8 mouse cellular contexts compared by ENCODE assay signal in genomic region chr4:46601844-46602423, GRCm38 (mm10). TPM values are rescaled to one million over a fixed set of nuclear protein-coding genes. Genes with fewer than 3 reads are reported as not detected.
A peak's percentile ranks its signal among the peaks of the same experiment; 100 is the strongest.
DNase-seq lines count a peak whose midpoint lies in the region; ATAC-seq and TF ChIP-seq lines count a peak whose summit lies in the region.

Gene Coro2a, minus strand, starts transcription at chr4:46602202.

- TF ChIP-seq POLR2A in embryonic fibroblast, embryonic 13.5 days (IDR thresholded peaks at IDR 0.05; ENCODE audit: low read depth, low read length): no peak
- no peak for TF ChIP-seq POLR2A in limb, embryonic 14.5 days (IDR thresholded peaks at IDR 0.05; ENCODE audit: borderline replicate concordance, extremely low read depth, insufficient read depth, insufficient read length)

- peak within 1 kb of the TSS; percentile 60 for H3K9ac ChIP-seq in kidney, embryonic 14.5 days (ENCODE audit: low read depth, low read length)
- peak within 1 kb of the TSS; percentile 49 for H3K9ac ChIP-seq in limb, embryonic 14.5 days (ENCODE audit: low read depth, low read length, severe bottlenecking)
- H3K9ac ChIP-seq in midbrain, embryonic 16.5 days (ENCODE audit: low read depth, low read length): peak within 1 kb of the TSS; percentile 90

- TF ChIP-seq CTCF in embryonic fibroblast, embryonic 13.5 days (IDR thresholded peaks at IDR 0.05; ENCODE audit: borderline replicate concordance, insufficient read depth, low read length): peak; percentile 83

- H3K9me3 ChIP-seq in kidney, embryonic 14.5 days (ENCODE audit: control insufficient read depth, low read length): no peaks in the 10 kb centered on the region
- no peaks in the 10 kb centered on the region for H3K9me3 ChIP-seq in limb, embryonic 14.5 days (ENCODE audit: control insufficient read depth, low read length)
- no peaks in the 10 kb centered on the region for H3K9me3 ChIP-seq in midbrain, embryonic 16.5 days (replicated peaks; ENCODE audit: control insufficient read depth, low read length, poor library complexity, severe bottlenecking)

- H3K4me3 ChIP-seq in embryonic fibroblast, embryonic 13.5 days (ENCODE audit: insufficient read depth, low read length): peak within 1 kb of the TSS; percentile 53
- H3K4me3 ChIP-seq in kidney, embryonic 14.5 days (ENCODE audit: low read length): peak within 1 kb of the TSS; percentile 57
- peak within 1 kb of the TSS; percentile 55 for H3K4me3 ChIP-seq in limb, embryonic 14.5 days (replicated peaks; ENCODE audit: low read length)
- peak within 1 kb of the TSS; percentile 83 for H3K4me3 ChIP-seq in midbrain, embryonic 16.5 days (ENCODE audit: low read depth, low read length)

- H3K27me3 ChIP-seq in kidney, embryonic 14.5 days (ENCODE audit: control insufficient read depth, insufficient read depth, low read length): peaks cover 22% of the 10 kb centered on the region
- H3K27me3 ChIP-seq in limb, embryonic 14.5 days (ENCODE audit: control insufficient read depth, insufficient read depth, low read length): peaks cover 21% of the 10 kb centered on the region
- peaks cover 4% of the 10 kb centered on the region; the same call in 1 of the 2 replicates for H3K27me3 ChIP-seq in midbrain, embryonic 16.5 days (ENCODE audit: control insufficient read depth, insufficient read depth, low read depth, low read length)

- peak; percentile 44 for DNase-seq in A20 (ENCODE audit: low read depth, low spot score)
- DNase-seq in brain, adult 2 months (ENCODE audit: low read depth, low spot score): peak; percentile 94
- peak; percentile 50 to 61 for DNase-seq in heart, adult 9 months (ENCODE audit: low spot score in 2 of 2)
- DNase-seq in limb, embryonic 14.5 days (ENCODE audit: low spot score): peak; percentile 76
- peak; percentile 82 to 90 for DNase-seq in spleen, postnatal 10 days (ENCODE audit: low spot score in 2 of 2)

- ATAC-seq in kidney, embryonic 14.5 days (ENCODE audit: low FRiP score, low TSS enrichment): peak; percentile 25; the same call in 1 of the 2 replicates
- ATAC-seq in limb, embryonic 14.5 days (ENCODE audit: low FRiP score, low read depth): peak; percentile 68; the same call in 1 of the 2 replicates
- ATAC-seq in midbrain, embryonic 16.5 days: peak; percentile 79

- H3K4me1 ChIP-seq in embryonic fibroblast, embryonic 13.5 days (ENCODE audit: control insufficient read depth, insufficient read depth, low read length): no peaks in the 10 kb centered on the region
- H3K4me1 ChIP-seq in kidney, embryonic 14.5 days (ENCODE audit: control insufficient read depth, insufficient read depth, low read length): no peaks in the 10 kb centered on the region
- no peaks in the 10 kb centered on the region; the same call in 1 of the 2 replicates for H3K4me1 ChIP-seq in limb, embryonic 14.5 days (ENCODE audit: control insufficient read depth, insufficient read depth, low read length)
- peaks cover 8% of the 10 kb centered on the region for H3K4me1 ChIP-seq in midbrain, embryonic 16.5 days (ENCODE audit: control insufficient read depth, insufficient read depth, low read length)

- under 1% methylated on average over 38 of the region's 66 CpGs for WGBS in kidney, embryonic 14.5 days
- WGBS in limb, embryonic 14.5 days: under 1% methylated on average over 26 of the region's 66 CpGs
- WGBS in midbrain, embryonic 16.5 days: under 1% methylated on average over 49 of the region's 66 CpGs

- H3K36me3 ChIP-seq in kidney, embryonic 14.5 days (ENCODE audit: control insufficient read depth, insufficient read depth, low read length): no peaks in the 10 kb centered on the region
- H3K36me3 ChIP-seq in limb, embryonic 14.5 days (ENCODE audit: control insufficient read depth, insufficient read depth, low read length): no peaks in the 10 kb centered on the region
- H3K36me3 ChIP-seq in midbrain, embryonic 16.5 days (ENCODE audit: control insufficient read depth, insufficient read depth, low read length): no peaks in the 10 kb centered on the region

- no peak within 1 kb of the TSS for H3K27ac ChIP-seq in embryonic fibroblast, embryonic 13.5 days (ENCODE audit: insufficient read depth, low read length)
- no peak within 1 kb of the TSS for H3K27ac ChIP-seq in kidney, embryonic 14.5 days (ENCODE audit: low read depth, low read length)
- no peak within 1 kb of the TSS for H3K27ac ChIP-seq in limb, embryonic 14.5 days (replicated peaks; ENCODE audit: low read depth, low read length)
- H3K27ac ChIP-seq in midbrain, embryonic 16.5 days (ENCODE audit: low read length): peak within 1 kb of the TSS; percentile 42; the same call in 1 of the 2 replicates

- H3K4me2 ChIP-seq in kidney, embryonic 14.5 days (replicated peaks; ENCODE audit: low read depth, low read length): peak within 1 kb of the TSS; percentile 98
- peak within 1 kb of the TSS; percentile 96 for H3K4me2 ChIP-seq in limb, embryonic 14.5 days (replicated peaks; ENCODE audit: low read depth, low read length, severe bottlenecking)
- H3K4me2 ChIP-seq in midbrain, embryonic 16.5 days (ENCODE audit: low read length): peak within 1 kb of the TSS; percentile 81

RNA-seq across cellular contexts. Expression of gene Coro2a, which starts in this region (rescaled TPM):
- 0.81 and 0.82 TPM in 2 replicates for polyA plus RNA-seq in embryonic fibroblast, embryonic 13.5 days (2011; ENCODE audit: insufficient read length, low read depth, missing spikeins)
- 3.2 and 6.8 TPM in 2 replicates for polyA plus RNA-seq in kidney, embryonic 14.5 days (2014; fragmentation: Nextera tagmentation; extraction: Ambion mirVana)
- polyA plus RNA-seq in limb, embryonic 14.5 days (2012; rRNA removed): 3.2 and 3.6 TPM in 2 replicates
- 2.2 and 2.4 TPM in 2 replicates for polyA plus RNA-seq in limb, embryonic 14.5 days (2014; fragmentation: Nextera tagmentation; extraction: Ambion mirVana)
- 7.4 and 8.2 TPM in 2 replicates for polyA plus RNA-seq in midbrain, embryonic 16.5 days (2015; fragmentation: Nextera tagmentation; extraction: Ambion mirVana)

Comparison
In these comparisons a context has a peak if more than half of its experiments do, and no peak if none do; other contexts are left out.
1. DNase-seq: peak in every context shown above with its lines; median percentile 94 in brain, adult 2 months; 86 in spleen, postnatal 10 days; 76 in limb, embryonic 14.5 days; 56 in heart, adult 9 months; 44 in A20.
2. ATAC-seq: peak in every context shown above with its lines; median percentile 79 in midbrain, embryonic 16.5 days; 68 in limb, embryonic 14.5 days; 25 in kidney, embryonic 14.5 days.